Mouse (Mus musculus) intestine, postnatal 0 days (tissue): ENCODE results near the gene Gskip. TPM values are rescaled to one million over a fixed set of nuclear protein-coding genes. Genes with fewer than 3 reads are reported as not detected.

Experiments used
- ATAC-seq: fragments of 200-750 bp; cut with Nextera tagmentation; 2 replicates; pipeline ENCODE4 v1.8.0; 2017; ENCODE audit warnings: mild to moderate bottlenecking, moderate TSS enrichment, moderate library complexity
- H3K27ac ChIP-seq: fragments of 300-500 bp; sonication (generic); 2 replicates; pipeline ENCODE4 v1.5.1; 2014; ENCODE audit warnings: mild to moderate bottlenecking, low read depth, low read length, moderate library complexity
- H3K27me3 ChIP-seq: fragments of 300-500 bp; sonication (generic); replicated peaks from 2 replicates; pipeline ENCODE4 v1.6.1; 2014; ENCODE audit warnings: low read length, mixed read lengths; ENCODE audit not compliant: control insufficient read depth, insufficient read depth
- H3K36me3 ChIP-seq: fragments of 300-500 bp; sonication (generic); 2 replicates; pipeline ENCODE4 v1.6.1; 2014; ENCODE audit warnings: mild to moderate bottlenecking, moderate library complexity; ENCODE audit not compliant: control insufficient read depth, insufficient read depth
- H3K4me1 ChIP-seq: fragments of 300-500 bp; sonication (generic); replicated peaks from 2 replicates; pipeline ENCODE4 v1.6.1; 2014; ENCODE audit warnings: antibody characterized with exemption, low read length, mixed read lengths; ENCODE audit not compliant: control insufficient read depth, insufficient read depth
- H3K4me2 ChIP-seq: fragments of 300-500 bp; sonication (generic); replicated peaks from 2 replicates; pipeline ENCODE4 v1.6.1; 2014; ENCODE audit warnings: low read depth, mild to moderate bottlenecking, moderate library complexity
- H3K4me3 ChIP-seq: fragments of 300-500 bp; sonication (generic); 2 replicates; pipeline ENCODE4 v1.5.1; 2014; ENCODE audit warnings: low read depth, low read length
- H3K9ac ChIP-seq: fragments of 300-500 bp; sonication (generic); 2 replicates; pipeline ENCODE4 v1.6.1; 2014; ENCODE audit warnings: mild to moderate bottlenecking, low read depth, low read length
- H3K9me3 ChIP-seq: fragments of 300-500 bp; sonication (generic); 2 replicates; pipeline ENCODE4 v1.6.1; 2016; ENCODE audit warnings: mixed run types; ENCODE audit not compliant: control insufficient read depth
- CTCF ChIP-seq: sonication (generic); IDR thresholded peaks from 2 replicates; pipeline ENCODE4 v1.5.1; 2016; ENCODE audit warnings: low read depth, mild to moderate bottlenecking, control low read depth, antibody characterized with exemption, moderate library complexity
- WGBS: fragments of 180-500 bp; shearing (Covaris S2); extraction: QIAGEN DNeasy Blood & Tissue Kit; methylation state at CpG from one replicate; pipeline ENCODE4 v1.1.7; 2014; 5-methylcytosine and 5-hydroxymethylcytosine counted together
- polyA plus RNA-seq: library from polyadenylated mRNA; unstranded; fragments of >200 nt; fragmentation: Nextera tagmentation; extraction: Ambion mirVana; gene quantifications from 2 replicates; pipeline ENCODE4 v1.2.1, GENCODE M21; 2015

Gene Gskip
- polyA plus RNA-seq, 1 experiment from 2014 or later: 35.6 TPM

GRCm38 (mm10) chr12:105727268-105727667 lies 42.6 kb downstream of the Gskip start:
- H3K4me1 ChIP-seq: 0 out of 2 replicates have a peak, but pooled peaks cover 4% of the 10 kb centered on the region
- no peaks in the 10 kb centered on the region for H3K9me3 ChIP-seq
- H3K4me3 ChIP-seq: no peak overlapping the region
- H3K9ac ChIP-seq: no peak overlapping the region
- H3K4me2 ChIP-seq: no peak overlapping the region
- no peaks in the 10 kb centered on the region for H3K27me3 ChIP-seq
- H3K27ac ChIP-seq: no peak overlapping the region
- no peak for ATAC-seq
- no peaks in the 10 kb centered on the region for H3K36me3 ChIP-seq
- TF ChIP-seq CTCF: no peak
- WGBS: 68% methylated on average over 3 of the region's 3 CpGs

DNA sequence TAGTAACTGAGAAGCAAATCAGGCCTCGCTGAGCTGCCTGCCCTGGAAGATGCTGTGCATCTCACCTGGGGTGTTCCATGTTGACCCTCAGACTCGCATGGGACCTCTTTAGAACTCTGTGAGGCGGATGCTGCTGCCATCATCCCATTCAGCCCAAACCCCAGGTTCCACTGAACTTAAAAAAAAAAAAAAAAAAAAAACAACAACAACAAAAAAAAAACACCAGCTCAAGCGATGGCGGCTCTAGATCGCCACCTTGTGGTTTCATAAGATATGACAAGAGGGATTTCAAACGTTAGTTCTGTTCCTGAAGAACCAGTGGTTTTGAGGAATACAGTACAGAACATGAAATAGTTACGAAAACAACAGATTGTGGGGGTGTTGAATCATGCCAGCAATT lies 43.3 kb downstream of the Gskip start:
- H3K27ac ChIP-seq: no peak overlapping the region
- no peak overlapping the region for H3K9ac ChIP-seq
- H3K4me3 ChIP-seq: no peak overlapping the region
- TF ChIP-seq CTCF: peak; percentile 81
- no peak overlapping the region for H3K4me2 ChIP-seq
- 35% methylated on average over 8 of the region's 8 CpGs for WGBS
- no peak for ATAC-seq
- H3K36me3 ChIP-seq: no peaks in the 10 kb centered on the region
- 0 out of 2 replicates have a peak, but pooled peaks cover 4% of the 10 kb centered on the region for H3K4me1 ChIP-seq
- H3K9me3 ChIP-seq: no peaks in the 10 kb centered on the region
- H3K27me3 ChIP-seq: no peaks in the 10 kb centered on the region

- Histone ChIP-seq H3K36me3 (no peaks in the 10 kb centered on the region), H3K4me1 (0 out of 2 replicates have a peak, but pooled peaks cover 4% of the 10 kb centered on the region), H3K4me2 (no peak overlapping the region), H3K27me3 (no peaks in the 10 kb centered on the region), H3K4me3 (no peak overlapping the region), H3K9me3 (no peaks in the 10 kb centered on the region), H3K9ac (no peak overlapping the region), H3K27ac (no peak overlapping the region)
- ATAC-seq: peak; percentile 67
- TF ChIP-seq CTCF: no peak
- 61% methylated on average over 6 of the region's 6 CpGs for WGBS
These were observed 46.3 kb downstream of the Gskip start for GRCm38 (mm10) chr12:105730851-105731460.

GRCm38 (mm10) chr12:105733370-105734159 lies 48.9 kb downstream of the Gskip start:
- H3K9me3 ChIP-seq: no peaks in the 10 kb centered on the region
- no peak for ATAC-seq
- no peaks in the 10 kb centered on the region for H3K36me3 ChIP-seq

DNA sequence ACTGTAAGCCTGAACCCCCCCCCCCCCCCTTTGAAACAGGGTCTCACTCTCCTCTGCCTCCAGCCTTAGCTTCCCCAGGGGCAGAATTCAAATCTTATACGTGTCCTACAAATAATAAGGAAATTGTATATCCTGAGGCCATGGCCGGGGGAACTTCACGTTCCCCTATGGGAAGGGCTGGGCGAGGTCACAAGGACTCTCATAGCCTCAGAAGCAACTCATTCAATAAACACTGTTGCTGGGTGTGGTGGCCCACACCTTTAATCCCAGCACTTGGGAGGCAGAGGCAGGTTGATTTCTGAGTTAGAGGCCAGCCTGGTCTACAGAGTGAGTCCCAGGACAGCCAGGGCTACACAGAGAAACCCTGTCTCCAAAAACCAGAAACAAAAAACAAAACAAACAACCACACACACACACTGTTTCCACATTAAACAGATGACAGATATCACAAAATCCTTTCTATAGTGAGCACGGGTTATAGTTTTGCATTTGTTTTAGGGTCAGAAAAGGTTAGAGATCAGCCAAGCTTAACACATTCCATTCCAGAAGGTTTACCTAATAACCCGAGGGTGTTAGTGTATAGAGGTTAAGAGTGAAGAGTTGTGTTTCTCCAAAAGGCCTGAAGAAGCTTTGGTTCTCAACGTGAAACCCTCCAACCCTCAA lies 50.7 kb downstream of the Gskip start:
- no peak for ATAC-seq
- WGBS: 56% methylated on average over 7 of the region's 7 CpGs
- H3K27ac ChIP-seq: no peak overlapping the region

More at GRCm38 (mm10) chr12:105733370-105734159, 48.9 kb downstream of the Gskip start:
- no peak for TF ChIP-seq CTCF
- no peak overlapping the region for H3K27ac ChIP-seq
- H3K9ac ChIP-seq: no peak overlapping the region
- H3K27me3 ChIP-seq: no peaks in the 10 kb centered on the region
- no peak overlapping the region for H3K4me2 ChIP-seq
- no peak overlapping the region for H3K4me3 ChIP-seq
- WGBS: 72% methylated on average over 9 of the region's 9 CpGs
- H3K4me1 ChIP-seq: 0 out of 2 replicates have a peak, but pooled peaks cover 4% of the 10 kb centered on the region

GRCm38 (mm10) chr12:105735889-105736251 lies 51.2 kb downstream of the Gskip start:
- Histone ChIP-seq H3K36me3 (no peaks in the 10 kb centered on the region), H3K4me1 (0 out of 2 replicates have a peak, but pooled peaks cover 2% of the 10 kb centered on the region), H3K27me3 (no peaks in the 10 kb centered on the region), H3K27ac (no peak overlapping the region), H3K9ac (no peak overlapping the region), H3K9me3 (no peaks in the 10 kb centered on the region), H3K4me2 (no peak overlapping the region), H3K4me3 (no peak overlapping the region)
- no peak for ATAC-seq
- TF ChIP-seq CTCF: no peak
- WGBS: 88% methylated on average over 6 of the region's 6 CpGs

More for the DNA sequence above, 50.7 kb downstream of the Gskip start:
- no peaks in the 10 kb centered on the region for H3K9me3 ChIP-seq
- no peak overlapping the region for H3K4me3 ChIP-seq
- H3K27me3 ChIP-seq: no peaks in the 10 kb centered on the region
- H3K36me3 ChIP-seq: no peaks in the 10 kb centered on the region
- no peak for TF ChIP-seq CTCF
- H3K4me2 ChIP-seq: no peak overlapping the region
- no peak overlapping the region for H3K9ac ChIP-seq
- H3K4me1 ChIP-seq: 0 out of 2 replicates have a peak, but pooled peaks cover 4% of the 10 kb centered on the region
